In genomic region chr14:45462875-45463475, GRCm38 (mm10) we compare ENCODE assay signal across 8 mouse cellular contexts. TPM values are rescaled to one million over a fixed set of nuclear protein-coding genes. Genes with fewer than 3 reads are reported as not detected.
DNase-seq lines count a peak whose midpoint lies in the region; ATAC-seq and TF ChIP-seq lines count a peak whose summit lies in the region.

No protein-coding gene starts in this region.

- no peaks in the 10 kb centered on the region for H3K9me3 ChIP-seq in E14TG2a.4 (ENCODE audit: low read length)
- H3K9me3 ChIP-seq in forebrain, embryonic 16.5 days (ENCODE audit: control insufficient read depth, low read length) = no peaks in the 10 kb centered on the region
- no peaks in the 10 kb centered on the region for H3K9me3 ChIP-seq in liver, embryonic 16.5 days (replicated peaks; ENCODE audit: control insufficient read depth, low read length)

- H3K36me3 ChIP-seq in E14TG2a.4 (ENCODE audit: insufficient read depth, low read length) = peaks cover 81% of the 10 kb centered on the region
- H3K36me3 ChIP-seq in forebrain, embryonic 16.5 days (ENCODE audit: control insufficient read depth, insufficient read depth) = peaks cover 28% of the 10 kb centered on the region
- peaks cover 3% of the 10 kb centered on the region; the same call in 1 of the 2 replicates for H3K36me3 ChIP-seq in liver, embryonic 16.5 days (ENCODE audit: control insufficient read depth, insufficient read depth)

- peak overlapping the region; percentile 57 for H3K4me3 ChIP-seq in E14TG2a.4 (replicated peaks; ENCODE audit: low read length)
- H3K4me3 ChIP-seq in forebrain, embryonic 16.5 days (replicated peaks; ENCODE audit: low read length) = no peak overlapping the region
- H3K4me3 ChIP-seq in liver, embryonic 16.5 days (ENCODE audit: low read depth, low read length) = no peak overlapping the region

- H3K4me1 ChIP-seq in E14TG2a.4 (replicated peaks; ENCODE audit: low read depth, low read length) = peaks cover 87% of the 10 kb centered on the region
- H3K4me1 ChIP-seq in forebrain, embryonic 16.5 days (replicated peaks; ENCODE audit: control insufficient read depth, insufficient read depth, low read length) = peaks cover 12% of the 10 kb centered on the region
- H3K4me1 ChIP-seq in liver, embryonic 16.5 days (ENCODE audit: control insufficient read depth, low read depth, low read length) = no peaks in the 10 kb centered on the region

- DNase-seq in heart, adult 11 months = peak; percentile 85
- DNase-seq in heart, adult 9 months (ENCODE audit: low spot score in 2 of 2) = no peak
- no peak for DNase-seq in right cerebral cortex, adult 2 months (ENCODE audit: low spot score in 2 of 2)
- DNase-seq in left cerebral cortex, adult 8-10 months (ENCODE audit: low spot score in 2 of 2) = no peak
- no peak for DNase-seq in urinary bladder, postnatal 14 days (ENCODE audit: low spot score)

- H3K4me2 ChIP-seq in forebrain, embryonic 16.5 days (ENCODE audit: low read length) = no peak overlapping the region
- H3K4me2 ChIP-seq in liver, embryonic 16.5 days (ENCODE audit: low read depth, low read length) = no peak overlapping the region

- TF ChIP-seq CTCF in E14TG2a.4 (conservative IDR thresholded peaks at IDR 0.05; ENCODE audit: low read length) = no peak

- H3K27ac ChIP-seq in forebrain, embryonic 16.5 days (ENCODE audit: low read length) = peak overlapping the region; percentile 13; the same call in 1 of the 2 replicates
- H3K27ac ChIP-seq in liver, embryonic 16.5 days (ENCODE audit: low read length) = peak overlapping the region; percentile 51; the same call in 1 of the 2 replicates

- no peaks in the 10 kb centered on the region for H3K27me3 ChIP-seq in E14TG2a.4 (ENCODE audit: insufficient read depth, low read length)
- H3K27me3 ChIP-seq in forebrain, embryonic 16.5 days (replicated peaks; ENCODE audit: control insufficient read depth, insufficient read depth, low read length) = no peaks in the 10 kb centered on the region
- H3K27me3 ChIP-seq in liver, embryonic 16.5 days (ENCODE audit: control insufficient read depth, insufficient read depth, low read depth, low read length) = no peaks in the 10 kb centered on the region

- 37% methylated on average over 10 of the region's 10 CpGs for WGBS in forebrain, embryonic 16.5 days
- WGBS in liver, embryonic 16.5 days (ENCODE audit: insufficient replicate concordance) = 69% methylated on average over 10 of the region's 10 CpGs

- ATAC-seq in forebrain, embryonic 16.5 days = peak; percentile 20; the same call in 1 of the 2 replicates
- ATAC-seq in liver, embryonic 16.5 days (ENCODE audit: low read depth) = no peak

- no peak overlapping the region for H3K9ac ChIP-seq in forebrain, embryonic 16.5 days (replicated peaks; ENCODE audit: low read depth, low read length)
- no peak overlapping the region for H3K9ac ChIP-seq in liver, embryonic 16.5 days (ENCODE audit: low read depth, low read length)

RNA-seq across cellular contexts. Expression of gene Gnpnat1, which starts 58.3 kb away (rescaled TPM):
- polyA plus RNA-seq in forebrain, embryonic 16.5 days (2015; fragmentation: Nextera tagmentation; extraction: Ambion mirVana) = 24.8 and 27.2 TPM in 2 replicates
- 30.3 and 30.8 TPM in 2 replicates for polyA plus RNA-seq in liver, embryonic 16.5 days (2015; fragmentation: Nextera tagmentation; extraction: Ambion mirVana)
- 10 to 100 TPM; 16.5 to 19.2 (median 18.6) TPM for total RNA-seq in left cerebral cortex, adult 8-10 months (2022)
